Mouse (Mus musculus): ENCODE results near the gene Akt2.
"Not testable (repeated sequence)": the region's sequence is repeated elsewhere in the genome, so short reads cannot be mapped to it uniquely, and the experiment has no call there.

Akt2 gene

GRCm38 (mm10) chr7:27612940-27613339 is 21.6 kb downstream of the Akt2 start:
- DNase-seq (ENCODE audit: low spot score in 2 of 2): no peak

DNA sequence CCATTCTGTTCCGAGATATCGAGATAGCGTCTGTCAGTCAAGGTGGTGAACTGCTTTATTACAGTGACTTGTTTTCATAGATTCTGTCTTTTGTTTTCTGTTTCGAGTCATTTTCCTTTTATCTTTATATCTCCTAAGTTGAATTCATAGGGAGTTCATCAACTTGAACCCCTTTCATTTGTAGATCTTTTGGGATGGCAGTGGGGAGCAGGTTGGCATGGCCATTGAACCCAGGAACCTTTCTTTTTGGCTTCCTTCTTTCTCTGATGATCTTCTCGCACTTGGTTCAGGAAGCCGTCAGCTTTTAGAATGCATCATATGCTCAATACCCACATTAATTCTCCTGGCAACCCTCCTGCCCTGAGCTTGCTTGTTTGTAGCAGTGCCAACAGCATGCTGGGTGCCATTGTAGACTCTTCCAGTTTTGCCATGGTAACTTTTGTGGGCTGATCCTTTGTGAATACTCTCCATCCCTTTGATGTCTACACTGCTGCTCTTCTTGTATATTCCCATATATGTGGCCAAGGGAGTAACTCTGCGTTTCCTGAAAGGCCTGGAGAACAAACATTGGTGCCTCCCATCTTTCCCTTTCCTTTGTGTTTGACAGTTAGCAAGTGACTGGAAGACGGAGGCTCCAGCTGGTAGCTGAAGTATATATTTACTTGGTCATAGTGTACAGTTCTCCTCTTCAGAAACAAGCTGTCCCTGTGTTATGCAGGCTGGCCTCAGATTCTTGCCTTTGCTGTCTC is 22.6 kb downstream of the Akt2 start:
- no peak for DNase-seq (ENCODE audit: low spot score in 2 of 2)

DNA sequence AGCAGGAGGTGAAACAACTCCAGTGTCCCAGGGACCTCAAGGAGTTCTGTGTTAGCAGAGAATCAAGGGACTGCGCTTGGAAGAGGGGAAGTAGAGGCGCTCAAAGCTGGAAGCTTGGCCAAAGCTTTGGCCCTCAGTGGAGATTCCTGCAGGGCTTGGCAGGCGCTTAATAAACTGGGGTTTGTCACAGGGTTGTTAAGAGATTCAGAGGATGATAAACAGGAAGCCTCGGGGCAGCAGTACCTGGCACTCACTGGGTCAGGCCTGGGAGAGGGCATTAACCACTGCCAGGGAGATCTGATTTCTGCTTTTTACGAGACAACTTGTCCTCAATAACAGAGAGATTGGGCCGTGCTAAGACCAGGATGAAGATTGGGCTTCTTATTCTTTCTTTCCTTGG is 29.7 kb downstream of the Akt2 start:
- no peak for DNase-seq (ENCODE audit: low spot score in 2 of 2)

GRCm38 (mm10) chr7:27622234-27622633 is 30.9 kb downstream of the Akt2 start:
- no peak for DNase-seq (ENCODE audit: low spot score in 2 of 2)

DNA sequence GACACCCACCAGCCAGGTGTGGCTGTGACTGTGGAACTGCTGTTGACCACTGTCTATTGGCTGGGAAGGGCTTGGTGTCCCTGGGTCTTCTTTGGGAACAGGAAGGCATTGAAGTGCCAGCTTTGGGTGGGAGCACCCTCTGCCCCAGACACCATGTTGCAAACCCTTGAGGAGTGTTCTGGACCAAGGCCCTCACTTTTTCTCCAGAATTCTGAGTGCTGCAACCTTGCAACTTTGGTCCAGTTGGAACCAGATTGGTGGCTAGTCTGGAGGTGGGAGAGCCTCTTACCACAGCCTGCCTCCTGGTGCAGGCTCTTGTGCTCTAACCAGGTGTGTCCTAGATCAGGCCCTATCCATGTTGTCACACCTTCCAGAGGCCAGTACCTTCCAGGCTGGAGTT is 33.6 kb downstream of the Akt2 start:
- no peak for DNase-seq (ENCODE audit: low spot score in 2 of 2)

DNA sequence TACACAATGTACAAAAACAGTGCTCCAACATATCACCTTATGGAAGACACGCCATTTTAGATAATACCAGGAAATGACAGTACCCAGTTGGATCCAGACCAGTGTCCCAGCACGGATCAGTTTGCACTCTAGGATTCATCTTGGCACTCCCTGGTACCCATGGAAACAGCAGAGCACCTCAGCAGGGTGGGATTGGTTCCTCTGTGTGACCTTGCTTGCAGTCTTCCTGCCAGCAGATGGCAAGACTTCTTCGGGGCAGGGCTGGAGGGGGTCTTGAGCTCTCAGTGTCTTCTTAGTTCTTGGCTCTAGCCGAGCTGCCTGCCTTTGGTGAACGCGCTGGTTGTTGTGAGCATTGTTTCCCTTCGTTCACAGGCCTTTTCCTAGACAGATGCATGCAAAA is 36.4 kb downstream of the Akt2 start:
- no peak for DNase-seq (ENCODE audit: low spot score in 2 of 2)

DNA sequence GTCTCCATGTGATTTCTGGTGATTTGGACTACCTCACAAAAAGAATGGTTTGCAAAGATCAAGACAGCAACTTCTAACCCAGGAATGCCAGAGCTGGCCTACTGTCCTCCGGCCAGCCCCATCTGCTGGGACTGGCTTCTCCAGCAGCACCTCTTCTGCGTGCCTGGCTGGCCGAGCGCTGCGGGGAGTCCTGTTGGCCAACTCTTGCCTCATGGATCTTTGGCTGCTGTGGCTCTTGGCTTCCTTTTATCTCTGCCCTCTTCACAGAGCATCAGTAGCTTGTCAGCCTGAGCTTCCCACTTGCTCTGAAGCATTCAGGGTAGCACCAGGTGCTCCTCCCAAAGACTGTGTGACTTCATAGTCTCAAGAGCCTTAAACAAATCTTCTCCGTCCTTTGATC is 36.8 kb downstream of the Akt2 start:
- DNase-seq (ENCODE audit: low spot score in 2 of 2): no peak

- not testable (repeated sequence) for DNase-seq (ENCODE audit: low spot score in 2 of 2)
Observed at GRCm38 (mm10) chr7:27628816-27629215, 37.5 kb downstream of the Akt2 start.

GRCm38 (mm10) chr7:27631439-27631838 is 40.1 kb downstream of the Akt2 start:
- DNase-seq (ENCODE audit: low spot score in 2 of 2): no peak

- no peak for DNase-seq (ENCODE audit: low spot score in 2 of 2)
Observed at GRCm38 (mm10) chr7:27633166-27633565, 41.8 kb downstream of the Akt2 start.

GRCm38 (mm10) chr7:27634691-27635090 is 43.3 kb downstream of the Akt2 start:
- DNase-seq (ENCODE audit: low spot score in 2 of 2): no peak

DNA sequence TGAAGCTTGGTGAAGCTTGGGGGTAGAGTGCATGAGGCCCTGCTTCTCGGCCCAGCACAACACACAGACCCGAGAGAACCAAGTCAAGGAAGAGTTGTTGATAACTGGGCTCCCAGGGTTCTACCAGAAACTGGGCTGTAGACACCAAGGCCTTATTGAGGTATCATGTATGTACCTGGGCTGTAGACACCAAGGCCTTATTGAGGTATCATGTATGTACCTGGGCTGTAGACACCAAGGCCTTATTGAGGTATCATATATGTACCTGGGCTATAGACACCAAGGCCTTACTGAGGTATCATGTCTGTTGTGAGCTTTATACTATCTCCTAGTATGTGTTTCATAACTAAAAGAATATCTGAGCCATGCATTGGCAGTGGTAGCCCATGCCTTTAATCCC is 43.7 kb downstream of the Akt2 start:
- DNase-seq (ENCODE audit: low spot score in 2 of 2): not testable (repeated sequence)

- no peak for DNase-seq (ENCODE audit: low spot score in 2 of 2)
Observed at GRCm38 (mm10) chr7:27644471-27644870, 53.1 kb downstream of the Akt2 start.

DNA sequence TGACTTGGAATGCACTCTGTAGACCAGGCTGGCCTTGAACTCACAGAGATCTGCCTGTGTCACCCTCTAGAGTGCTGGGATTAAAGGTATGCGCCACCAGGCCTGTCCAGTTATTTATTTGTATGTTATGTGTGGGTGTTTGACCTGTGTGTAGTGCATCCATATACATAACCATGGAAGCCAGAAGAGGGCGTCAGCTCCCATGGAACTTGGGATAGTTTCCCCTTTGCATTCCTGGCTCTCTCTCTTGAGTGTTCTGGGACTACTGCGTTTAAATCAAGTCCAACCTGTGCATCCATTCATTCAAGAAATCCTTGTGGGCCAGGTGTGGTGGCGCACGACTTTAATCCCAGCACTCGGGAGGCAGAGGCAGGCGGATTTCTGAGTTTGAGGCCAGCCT is 55.2 kb downstream of the Akt2 start:
- no peak for DNase-seq (ENCODE audit: low spot score in 2 of 2)

- DNase-seq (ENCODE audit: low spot score in 2 of 2): no peak
Observed at GRCm38 (mm10) chr7:27647281-27648002, 56.1 kb downstream of the Akt2 start.

GRCm38 (mm10) chr7:27649723-27650122 is 58.4 kb downstream of the Akt2 start:
- DNase-seq (ENCODE audit: low spot score in 2 of 2): no peak

- DNase-seq (ENCODE audit: low spot score in 2 of 2): peak; percentile 58 to 76
Observed at GRCm38 (mm10) chr7:27650949-27651348, 59.6 kb downstream of the Akt2 start.

DNA sequence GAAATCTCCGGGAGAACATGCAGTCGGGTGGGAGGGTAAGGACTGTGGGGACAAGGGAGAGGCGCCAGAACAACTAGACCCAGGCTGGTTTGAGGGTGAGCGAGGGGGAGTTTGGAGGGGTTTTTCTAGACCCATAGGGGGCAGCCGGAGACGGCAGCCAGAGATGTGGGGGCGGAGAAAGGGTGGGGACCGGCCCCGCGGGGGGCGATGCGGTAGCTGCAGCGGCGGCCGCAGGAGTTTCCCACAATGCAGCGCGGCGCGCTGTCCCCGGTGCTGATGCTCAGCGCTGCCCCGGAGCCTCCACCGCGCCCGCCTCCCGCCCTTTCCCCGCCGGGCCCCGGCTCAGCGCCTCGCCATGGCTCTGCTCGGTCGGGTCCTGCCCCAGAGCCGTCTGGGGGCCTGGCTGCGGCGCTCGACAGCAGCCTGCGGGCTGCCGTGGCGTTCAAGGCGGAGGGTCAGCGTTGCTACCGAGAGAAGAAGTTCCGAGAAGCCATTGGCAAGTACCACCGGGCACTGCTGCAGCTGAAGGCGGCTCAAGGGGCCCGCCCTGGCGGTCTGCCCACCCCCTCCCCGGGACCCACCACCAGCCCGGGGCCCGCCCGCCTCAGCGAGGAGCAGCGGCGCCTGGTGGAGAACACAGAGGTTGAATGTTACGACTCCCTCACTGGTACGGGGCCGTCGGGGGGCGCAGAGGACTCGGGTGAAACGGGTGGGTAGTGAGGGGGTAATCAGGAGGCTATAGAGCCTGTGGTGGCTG is 62.5 kb downstream of the Akt2 start, which contains the start of gene Ttc9b:
Ttc9b (plus strand) TSS at position 235 of the 757 bp plus-strand sequence.
- DNase-seq (ENCODE audit: low spot score in 2 of 2): peak; percentile 64 to 68

DNA sequence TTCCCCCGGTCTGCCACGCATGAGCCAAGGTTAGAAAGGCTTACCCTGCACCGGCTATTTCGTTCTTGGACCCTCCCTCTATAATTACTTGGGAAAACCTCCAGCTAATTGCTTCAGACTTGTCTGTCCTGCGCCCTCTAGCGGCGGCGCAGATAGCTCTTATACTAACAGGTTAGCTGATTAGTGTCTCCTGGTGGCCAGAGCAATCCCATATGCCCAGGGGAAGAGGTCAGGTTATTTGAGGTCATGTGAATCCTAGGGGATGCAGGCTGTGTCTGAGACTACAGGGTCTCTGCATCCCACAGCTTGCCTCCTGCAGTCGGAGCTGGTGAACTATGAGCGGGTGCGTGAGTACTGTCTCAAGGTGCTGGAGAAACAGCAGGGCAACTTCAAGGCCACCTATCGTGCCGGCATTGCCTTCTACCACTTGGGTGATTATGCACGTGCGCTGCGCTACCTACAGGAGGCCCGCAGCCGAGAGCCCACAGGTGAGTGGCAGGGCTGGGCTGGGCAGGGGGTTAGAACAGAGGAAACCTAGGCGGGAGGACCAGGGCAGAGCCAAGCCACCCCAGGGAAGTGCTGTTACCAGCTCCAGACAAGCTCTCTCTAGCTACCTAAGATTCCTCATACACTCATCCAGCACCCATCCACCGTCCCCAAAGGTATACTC is 63.4 kb downstream of the Akt2 start:
- DNase-seq (ENCODE audit: low spot score in 2 of 2): peak; percentile 60 to 62

DNA sequence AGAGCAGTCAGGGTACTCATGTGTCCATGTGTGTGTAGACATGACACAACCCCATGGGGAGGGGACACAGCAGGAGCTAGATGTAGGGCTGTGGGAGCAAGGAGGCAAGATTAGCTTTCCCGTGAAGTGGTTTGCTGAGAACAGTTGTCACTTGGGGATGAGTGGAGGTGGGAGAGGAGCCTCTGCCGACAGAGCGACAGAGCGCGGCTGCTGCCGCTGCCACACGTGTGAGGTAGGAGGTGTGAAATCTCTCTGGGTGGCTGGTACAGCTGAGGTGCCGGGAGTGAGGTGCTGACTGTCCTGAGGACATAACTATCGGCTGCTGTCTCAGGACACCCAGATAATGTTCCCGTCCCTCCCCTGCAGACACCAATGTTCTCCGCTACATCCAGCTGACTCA is 64.2 kb downstream of the Akt2 start:
- DNase-seq (ENCODE audit: low spot score in 2 of 2): peak in 1 of 2 experiments; percentile 44

DNA sequence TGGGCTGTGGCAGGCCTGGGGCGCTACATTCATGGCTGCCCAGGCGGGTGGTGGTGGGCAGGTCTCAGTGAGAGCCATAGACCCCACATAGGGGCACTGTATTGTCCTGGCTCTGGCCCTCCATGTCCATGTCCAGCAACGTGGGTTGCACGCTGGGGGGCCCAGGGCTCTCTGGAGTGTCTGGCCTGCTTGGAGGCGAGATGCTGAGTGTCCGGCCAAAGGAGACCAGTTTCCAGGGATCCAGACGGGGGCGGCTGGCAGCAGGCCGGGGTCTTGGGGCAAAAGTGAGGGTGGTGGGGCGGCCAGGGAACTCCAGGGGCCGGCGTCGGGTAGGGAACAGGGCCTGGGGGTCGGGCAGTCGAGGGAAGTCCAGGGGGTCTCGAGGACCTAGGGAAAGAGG is 65.2 kb downstream of the Akt2 start:
- no peak for DNase-seq (ENCODE audit: low spot score in 2 of 2)

- DNase-seq (ENCODE audit: low spot score in 2 of 2): no peak
Observed at GRCm38 (mm10) chr7:27657824-27658395, 66.6 kb downstream of the Akt2 start.
